Mouse (Mus musculus) T-helper 17 cell (primary cell): Measurements from ENCODE around the gene Stox1.
"Not testable (repeated sequence)": the region's sequence is repeated elsewhere in the genome, so short reads cannot be mapped to it uniquely, and the experiment has no call there.

Experiments
- in situ Hi-C, 2 experiments: fragments of 300-600 bp; cut with MboI, MseI; formaldehyde crosslinking; loops; 1 replicate in 1 of 2; 2 replicates in 1 of 2; pipeline ENCODE4 v1.15.1; 2025; ENCODE audit warnings: high pct_unique_total_duplicates in 2 of 2

The Stox1 gene

GRCm38 (mm10) chr10:62725771-62726687 lies at the start of gene Stox1:
Stox1 (minus strand) TSS chr10:62726128.
- in situ Hi-C loops = no loop called here

- in situ Hi-C loops = loop anchor here in 1 of 2 experiments (25.0 kb wide), 2 partner anchors 163 to 1088 kb away; partner anchors contain the start of gene Kif1bp
These were observed 24.9 kb upstream of the Stox1 start for GRCm38 (mm10) chr10:62750781-62751180.

- in situ Hi-C loops = no loop called here
These were observed 14.2 kb upstream of the Stox1 start for GRCm38 (mm10) chr10:62739961-62740737.

GRCm38 (mm10) chr10:62736965-62737688 lies 11.2 kb upstream of the Stox1 start:
- in situ Hi-C loops = no loop called here

- in situ Hi-C loops = no loop called here
These were observed 4.9 kb upstream of the Stox1 start for GRCm38 (mm10) chr10:62730826-62731225.

- in situ Hi-C loops = no loop called here
These were observed 992 bp downstream of the Stox1 start for GRCm38 (mm10) chr10:62724936-62725335.

GRCm38 (mm10) chr10:62722701-62723100 lies 3.2 kb downstream of the Stox1 start:
- in situ Hi-C loops = no loop called here

GRCm38 (mm10) chr10:62720574-62720973 lies 5.4 kb downstream of the Stox1 start:
- in situ Hi-C loops = not testable (repeated sequence)

GRCm38 (mm10) chr10:62713457-62713856 lies 12.5 kb downstream of the Stox1 start:
- in situ Hi-C loops = no loop called here

GRCm38 (mm10) chr10:62703579-62703978 lies 22.3 kb downstream of the Stox1 start:
- in situ Hi-C loops = no loop called here

GRCm38 (mm10) chr10:62702436-62702835 lies 23.5 kb downstream of the Stox1 start:
- in situ Hi-C loops = no loop called here

GRCm38 (mm10) chr10:62692771-62693170 lies 33.2 kb downstream of the Stox1 start:
- in situ Hi-C loops = no loop called here

GRCm38 (mm10) chr10:62692244-62692643 lies 33.7 kb downstream of the Stox1 start:
- in situ Hi-C loops = no loop called here

- in situ Hi-C loops = loop anchor here in 1 of 2 experiments (10.0 kb wide), 1 partner anchor 712 kb away; the partner anchor contains the start of gene Col13a1
These were observed 38.8 kb downstream of the Stox1 start for GRCm38 (mm10) chr10:62687032-62687674.

GRCm38 (mm10) chr10:62683043-62683442 lies 42.9 kb downstream of the Stox1 start:
- in situ Hi-C loops = loop anchor here in 1 of 2 experiments (10.0 kb wide), 1 partner anchor 708 kb away; the partner anchor contains the start of gene Col13a1

GRCm38 (mm10) chr10:62679833-62680232 lies 46.1 kb downstream of the Stox1 start:
- in situ Hi-C loops = loop anchor here in 1 of 2 experiments (10.0 kb wide), 1 partner anchor 705 kb away; the partner anchor contains the start of gene Col13a1

GRCm38 (mm10) chr10:62677329-62677728 lies 48.6 kb downstream of the Stox1 start:
- in situ Hi-C loops = no loop called here

GRCm38 (mm10) chr10:62676196-62676595 lies 49.7 kb downstream of the Stox1 start:
- in situ Hi-C loops = no loop called here

GRCm38 (mm10) chr10:62672359-62672758 lies 53.6 kb downstream of the Stox1 start:
- in situ Hi-C loops = no loop called here

- in situ Hi-C loops = no loop called here
These were observed 56.7 kb downstream of the Stox1 start for GRCm38 (mm10) chr10:62669245-62669644.

GRCm38 (mm10) chr10:62668463-62668862 lies 57.5 kb downstream of the Stox1 start:
- in situ Hi-C loops = no loop called here
